18 mouse cellular contexts compared by ENCODE assay signal in the genomic region with DNA sequence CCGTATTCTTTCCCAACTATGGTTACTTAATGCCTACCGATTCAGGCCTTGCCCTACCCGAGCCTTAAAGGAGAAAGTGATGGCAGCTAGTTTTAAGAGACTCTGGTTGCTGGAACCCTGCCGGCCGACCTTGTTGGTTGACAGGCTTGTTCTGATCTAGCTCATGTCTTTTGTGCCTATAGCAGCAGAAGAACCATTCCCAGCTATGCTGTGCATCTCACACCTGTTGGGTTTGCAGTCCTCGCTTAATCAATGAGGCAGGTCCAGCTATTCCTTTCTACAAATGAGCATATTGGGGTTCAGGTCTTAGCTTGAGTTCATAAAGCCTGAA. TPM values are rescaled to one million over a fixed set of nuclear protein-coding genes. Genes with fewer than 3 reads are reported as not detected.
A peak's percentile ranks its signal among the peaks of the same experiment; 100 is the strongest.
DNase-seq lines count a peak whose midpoint lies in the region; TF ChIP-seq lines count a peak whose summit lies in the region.
"Had no signal": no experiment of that assay in that cellular context is flagged by ENCODE, and none has a peak within 500 bp of the region (broad histone marks: within the 10 kb centered on the region; RNA-seq: fewer than 3 reads in every experiment).

No protein-coding gene starts in this region.

- H3K27me3 ChIP-seq in cerebellum, adult 2 months (ENCODE audit: control insufficient read depth, insufficient read depth, low read length), result no peaks in the 10 kb centered on the region
- no peaks in the 10 kb centered on the region for H3K27me3 ChIP-seq in small intestine, adult 2 months (ENCODE audit: control insufficient read depth, insufficient read depth, low read length)
- H3K27me3 ChIP-seq: embryonic facial prominence, embryonic 13.5 days; embryonic facial prominence, embryonic 15.5 days; forebrain, embryonic 12.5 days had no signal

- no peak overlapping the region for H3K4me3 ChIP-seq in cerebellum, adult 2 months (replicated peaks; ENCODE audit: insufficient read depth, low read depth, low read length)
- no peak overlapping the region for H3K4me3 ChIP-seq in gastrocnemius, adult 2 months
- H3K4me3 ChIP-seq in small intestine, adult 2 months (ENCODE audit: low read depth, low read length), result no peak overlapping the region
- H3K4me3 ChIP-seq: embryonic facial prominence, embryonic 13.5 days; embryonic facial prominence, embryonic 15.5 days; erythroblast, embryonic 14.5 days; forebrain, embryonic 10.5 days; forebrain, embryonic 12.5 days had no signal

- TF ChIP-seq CTCF in cerebellum, adult 2 months (IDR thresholded peaks at IDR 0.05; ENCODE audit: borderline replicate concordance, insufficient read depth, low read depth, low read length), result no peak
- TF ChIP-seq CTCF in gastrocnemius, adult 2 months (IDR thresholded peaks at IDR 0.05), result no peak
- TF ChIP-seq CTCF in small intestine, adult 2 months (IDR thresholded peaks at IDR 0.05; ENCODE audit: extremely low read depth, insufficient read length, insufficient replicate concordance, low read depth, low read length), result no peak

- H3K36me3 ChIP-seq in small intestine, adult 2 months (ENCODE audit: control insufficient read depth, insufficient read depth, low read length), result no peaks in the 10 kb centered on the region
- H3K36me3 ChIP-seq: embryonic facial prominence, embryonic 13.5 days; embryonic facial prominence, embryonic 15.5 days; forebrain, embryonic 10.5 days; forebrain, embryonic 12.5 days had no signal

- TF ChIP-seq POLR2A in cerebellum, adult 2 months (IDR thresholded peaks at IDR 0.05; ENCODE audit: borderline replicate concordance, insufficient read depth, low read length), result no peak
- TF ChIP-seq POLR2A in small intestine, adult 2 months (IDR thresholded peaks at IDR 0.05; ENCODE audit: low read depth, low read length), result no peak

- intact Hi-C loops in gastrocnemius, adult 2 months (cut with DNase I), result no loop called here
- intact Hi-C loops in gastrocnemius, postnatal 14 days (cut with DNase I; ENCODE audit: low total_unique reads), result no loop called here

- H3K27ac ChIP-seq in cerebellum, adult 2 months (ENCODE audit: insufficient read depth, low read length), result peak overlapping the region; percentile 96
- H3K27ac ChIP-seq in gastrocnemius, adult 2 months, result peak overlapping the region; percentile 57
- H3K27ac ChIP-seq in small intestine, adult 2 months (ENCODE audit: insufficient read depth, low read depth, low read length), result peak overlapping the region; percentile 99
- H3K27ac ChIP-seq: embryonic facial prominence, embryonic 13.5 days; embryonic facial prominence, embryonic 15.5 days; forebrain, embryonic 10.5 days; forebrain, embryonic 12.5 days had no signal

- 41% methylated on average over 6 of the region's 6 CpGs for WGBS in cerebellum, adult 2 months
- 45% methylated on average over 6 of the region's 6 CpGs for WGBS in small intestine, adult 2 months

- H3K4me1 ChIP-seq in cerebellum, adult 2 months (ENCODE audit: control insufficient read depth, insufficient read depth, low read length), result peaks cover 50% of the 10 kb centered on the region
- peaks cover 44% of the 10 kb centered on the region for H3K4me1 ChIP-seq in small intestine, adult 2 months (ENCODE audit: control insufficient read depth, insufficient read depth, insufficient read length, low read length)
- H3K4me1 ChIP-seq: embryonic facial prominence, embryonic 13.5 days; embryonic facial prominence, embryonic 15.5 days; forebrain, embryonic 12.5 days had no signal

- DNase-seq in cerebellum, adult 2 months, result no peak
- no peak for DNase-seq in cerebellum, adult 18-20 months
- peak; percentile 71 for DNase-seq in cerebellum, adult 9-11 months
- DNase-seq in cerebellum, adult 11 months, result no peak
- DNase-seq in gastrocnemius, adult 2 months, result no peak
- no peak for DNase-seq in gastrocnemius, postnatal 14 days
- DNase-seq in heart, adult 18-20 months, result no peak
- DNase-seq: embryo, embryonic 11 days had no signal

RNA-seq across cellular contexts. Expression of gene BC029722, which starts 13.3 kb away (rescaled TPM):
- polyA plus RNA-seq in cerebellum, adult 2 months (2012; rRNA removed), result 72.8 and 81.5 TPM in 2 replicates
- total RNA-seq in gastrocnemius, adult 2 months (2021), result 10 to 100 TPM; 25.8 to 27.8 TPM
- total RNA-seq in gastrocnemius, postnatal 14 days (2021), result 10 to 100 TPM; 17.8 to 19.3 TPM
- polyA plus RNA-seq in small intestine, adult 2 months (2012; rRNA removed), result 23.6 and 38.3 TPM in 2 replicates
- 10 to 100 TPM; 31.4 to 34.4 TPM for total RNA-seq in heart, adult 18-20 months (2021)

RNA-seq across cellular contexts. Expression of gene Eif6, which starts 20.8 kb away (rescaled TPM):
- 84.9 and 86.4 TPM in 2 replicates for polyA plus RNA-seq in cerebellum, adult 2 months (2012; rRNA removed)
- total RNA-seq in gastrocnemius, adult 2 months (2021), result 10 to 100 TPM; 41.0 to 46.7 TPM
- total RNA-seq in gastrocnemius, postnatal 14 days (2021), result 10 to 100 TPM; 48.0 to 48.3 TPM
- polyA plus RNA-seq in small intestine, adult 2 months (2012; rRNA removed), result 231 and 467 TPM in 2 replicates
- total RNA-seq in heart, adult 18-20 months (2021), result 10 to 100 TPM; 59.2 to 65.6 TPM

RNA-seq across cellular contexts. Expression of gene Fam83c, which starts 28.8 kb away (rescaled TPM):
- not detected in 2 replicates for polyA plus RNA-seq in cerebellum, adult 2 months (2012; rRNA removed)
- total RNA-seq in gastrocnemius, adult 2 months (2021), result not detected
- total RNA-seq in gastrocnemius, postnatal 14 days (2021), result not detected
- 0.34 and 0.89 TPM in 2 replicates for polyA plus RNA-seq in small intestine, adult 2 months (2012; rRNA removed)
- total RNA-seq in heart, adult 18-20 months (2021), result not detected
- total RNA-seq: adrenal gland, postnatal 10 days; adrenal gland, postnatal 4 days; common myeloid progenitor, adult 5-6 weeks had no signal
- polyA plus RNA-seq: erythroblast, embryonic 14.5 days; frontal cortex, adult 2 months had no signal

RNA-seq across cellular contexts. Expression of gene Mmp24, which starts 30.7 kb away (rescaled TPM):
- 153 and 190 TPM in 2 replicates for polyA plus RNA-seq in cerebellum, adult 2 months (2012; rRNA removed)
- total RNA-seq in gastrocnemius, adult 2 months (2021), result not detected
- under 1 TPM in 1 of 2 experiments, not detected in 1; 0.08 TPM for total RNA-seq in gastrocnemius, postnatal 14 days (2021)
- 0.22 and 2.4 TPM in 2 replicates for polyA plus RNA-seq in small intestine, adult 2 months (2012; rRNA removed)
- total RNA-seq in heart, adult 18-20 months (2021), result not detected

RNA-seq across cellular contexts. Expression of gene Procr, which starts 55.0 kb away (rescaled TPM):
- 1.9 TPM in 2 replicates for polyA plus RNA-seq in cerebellum, adult 2 months (2012; rRNA removed)
- total RNA-seq in gastrocnemius, adult 2 months (2021), result 10 to 100 TPM in 1 of 2 experiments, 1 to 10 TPM in 1; 9.9 to 21.3 TPM
- 10 to 100 TPM; 10.3 to 12.7 TPM for total RNA-seq in gastrocnemius, postnatal 14 days (2021)
- 4.8 and 6.8 TPM in 2 replicates for polyA plus RNA-seq in small intestine, adult 2 months (2012; rRNA removed)
- total RNA-seq in heart, adult 18-20 months (2021), result 1 to 10 TPM; 2.4 to 4.8 TPM
